ENCODE assay signal across 19 mouse cellular contexts in the genomic region with DNA sequence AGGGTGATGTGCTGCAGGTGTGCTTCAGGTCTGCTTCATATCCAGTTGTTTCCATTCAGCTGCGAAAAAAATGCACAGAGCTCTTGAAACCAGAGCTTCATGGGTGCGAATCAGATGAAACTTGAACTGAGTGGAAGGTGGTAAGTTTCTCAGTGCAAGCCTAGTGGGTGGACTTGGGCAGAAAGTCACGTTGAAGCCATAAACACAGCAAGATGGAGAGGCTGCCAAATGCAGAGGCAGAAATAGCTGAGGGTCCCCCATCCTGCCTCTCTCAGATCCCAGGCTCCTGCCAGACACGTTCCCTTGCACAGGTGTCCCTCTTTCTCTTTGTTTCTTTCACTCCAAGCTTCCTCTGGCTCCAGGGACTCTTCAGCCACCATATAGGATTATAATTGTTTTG. TPM values are rescaled to one million over a fixed set of nuclear protein-coding genes. Genes with fewer than 3 reads are reported as not detected.
"Had no signal": no experiment of that assay in that cellular context is flagged by ENCODE, and none has a peak within 500 bp of the region (broad histone marks: within the 10 kb centered on the region; RNA-seq: fewer than 3 reads in every experiment).

No protein-coding gene starts in this region.

- H3K27ac ChIP-seq: liver, embryonic 14.5 days; midbrain, embryonic 10.5 days; neural tube, embryonic 13.5 days had no signal

- ATAC-seq: midbrain, embryonic 16.5 days had no signal

- H3K9ac ChIP-seq: liver, embryonic 14.5 days; lung, embryonic 14.5 days; neural tube, embryonic 13.5 days had no signal

- H3K36me3 ChIP-seq: midbrain, embryonic 10.5 days; neural tube, embryonic 13.5 days had no signal

- H3K27me3 ChIP-seq: neural tube, embryonic 13.5 days had no signal

- H3K9me3 ChIP-seq: midbrain, embryonic 10.5 days; neural tube, embryonic 13.5 days had no signal

- H3K4me2 ChIP-seq: lung, embryonic 14.5 days; neural tube, embryonic 13.5 days had no signal

- H3K4me3 ChIP-seq: midbrain, embryonic 10.5 days; myocyte; neural tube, embryonic 13.5 days had no signal

- DNase-seq: lung, adult 18-20 months; lung, embryonic 14.5 days; lung, postnatal 10 days; lung, postnatal 4 days; midbrain, embryonic 14.5 days; right cerebral cortex, postnatal 14 days; spleen, adult 18-20 months; thymus, adult 2 months; thymus, postnatal 25 days; thymus, postnatal 4 days had no signal

- H3K4me1 ChIP-seq: midbrain, embryonic 10.5 days; neural tube, embryonic 13.5 days had no signal

RNA-seq across cellular contexts. Expression of gene Tbx15, which starts 41.3 kb away (rescaled TPM):
- total RNA-seq: megakaryocyte, adult 5-6 weeks; megakaryocyte-erythroid progenitor cell, adult 5-6 weeks; neutrophil, adult 5-6 weeks had no signal
- polyA plus RNA-seq: small intestine, adult 2 months had no signal
